Mouse (Mus musculus) embryonic fibroblast, embryonic 13.5 days (primary cell): ENCODE data around the gene Gm12394.

ENCODE experiments used
- CTCF ChIP-seq: IDR thresholded peaks from 2 replicates; pipeline ENCODE4 v1.5.1; 2011; ENCODE audit warnings: mild to moderate bottlenecking, control low read depth, low read length, moderate library complexity, borderline replicate concordance; ENCODE audit not compliant: insufficient read depth
- POLR2A ChIP-seq: IDR thresholded peaks from 2 replicates; pipeline ENCODE4 v1.6.1; 2011; ENCODE audit warnings: low read depth, mild to moderate bottlenecking, control low read depth, low read length, moderate library complexity

- TF ChIP-seq CTCF (no peak), POLR2A (no peak)
Observed at GRCm38 (mm10) chr4:42879829-42880676, 23.5 kb upstream of the Gm12394 start.
